Mouse (Mus musculus): ENCODE results near the gene Hook2.
A peak's percentile ranks its signal among the peaks of the same experiment; 100 is the strongest.

DNA sequence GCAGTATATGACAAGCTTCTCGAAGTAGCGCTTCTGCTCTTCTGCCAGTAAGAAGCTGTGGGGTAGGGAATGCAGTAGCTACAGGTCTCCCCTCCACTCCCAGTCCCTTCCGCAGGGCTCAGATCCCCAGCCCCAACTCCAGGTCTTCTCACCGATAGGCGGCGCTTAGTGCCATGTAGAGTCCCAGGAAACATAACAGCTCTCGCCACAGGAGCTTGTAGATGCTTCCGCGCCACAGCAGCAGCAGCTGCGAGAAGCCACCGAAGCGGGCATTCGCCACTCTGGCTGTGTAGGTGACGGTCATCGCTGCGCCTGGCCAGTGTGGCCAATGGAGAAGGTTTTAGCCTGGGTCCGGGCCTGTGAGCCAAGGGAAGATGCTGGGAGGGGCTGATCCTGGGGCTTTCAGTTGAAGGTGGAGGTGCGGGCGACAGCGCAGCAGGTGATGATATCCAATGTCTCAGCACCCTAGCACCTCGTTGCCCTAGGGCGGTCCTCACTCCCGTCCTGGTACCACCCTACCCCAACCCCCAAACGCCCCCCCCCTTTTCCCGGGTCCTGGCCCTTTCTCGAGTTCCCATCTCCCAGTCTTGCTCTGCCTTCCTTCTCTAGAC lies 22.9 kb downstream of the Hook2 start:
- TF ChIP-seq CTCF (IDR thresholded peaks at IDR 0.05; ENCODE audit: low read depth) (peak; percentile 85), EP300 (IDR thresholded peaks at IDR 0.05; ENCODE audit: low read depth) (no peak)
